Mouse (Mus musculus) brown adipose tissue, adult 24 weeks (tissue): Measurements from ENCODE around the gene Klf7. TPM values are rescaled to one million over a fixed set of nuclear protein-coding genes. Genes with fewer than 3 reads are reported as not detected.

Experiments
- H3K27ac ChIP-seq: fragments of 200-500 bp; replicated peaks from 2 replicates; pipeline ENCODE4 v1.5.1; 2012; ENCODE audit warnings: low read depth, mild to moderate bottlenecking, low read length
- H3K4me1 ChIP-seq: fragments of 200-500 bp; 2 replicates; pipeline ENCODE4 v1.6.1; 2012; ENCODE audit warnings: low read length, mixed read lengths; ENCODE audit not compliant: control insufficient read depth, insufficient read depth, insufficient read length
- H3K4me3 ChIP-seq: fragments of 200-500 bp; 2 replicates; pipeline ENCODE4 v1.5.1; 2012; ENCODE audit warnings: low read depth, mild to moderate bottlenecking, low read length, moderate library complexity; ENCODE audit not compliant: insufficient read depth
- polyA plus RNA-seq: library from polyadenylated mRNA; stranded (reverse); fragments of >200 nt; gene quantifications from 2 replicates; pipeline ENCODE4 v1.2.4, GENCODE M21; 2012; ENCODE audit not compliant: missing spikeins, insufficient read depth, insufficient read length

Gene Klf7
- polyA plus RNA-seq, 1 experiment, result 5.8 TPM

- peaks cover 45% of the 10 kb centered on the region for H3K4me1 ChIP-seq
- peak overlapping the region; percentile 99 for H3K27ac ChIP-seq
- no peak overlapping the region; the same call in 1 of the 2 replicates for H3K4me3 ChIP-seq
These were observed 33.3 kb downstream of the Klf7 start for GRCm38 (mm10) chr1:64088604-64089320.

- H3K4me3 ChIP-seq, result peak overlapping the region; percentile 10; the same call in 1 of the 2 replicates
- peaks cover 49% of the 10 kb centered on the region for H3K4me1 ChIP-seq
These were observed 34.2 kb downstream of the Klf7 start for GRCm38 (mm10) chr1:64087657-64088603.

GRCm38 (mm10) chr1:64085875-64086274 lies 36.2 kb downstream of the Klf7 start:
- Histone ChIP-seq H3K27ac (peak overlapping the region; percentile 59), H3K4me1 (peaks cover 50% of the 10 kb centered on the region), H3K4me3 (no peak overlapping the region)

More at GRCm38 (mm10) chr1:64087657-64088603, 34.2 kb downstream of the Klf7 start:
- H3K27ac ChIP-seq, result peak overlapping the region; percentile 99

DNA sequence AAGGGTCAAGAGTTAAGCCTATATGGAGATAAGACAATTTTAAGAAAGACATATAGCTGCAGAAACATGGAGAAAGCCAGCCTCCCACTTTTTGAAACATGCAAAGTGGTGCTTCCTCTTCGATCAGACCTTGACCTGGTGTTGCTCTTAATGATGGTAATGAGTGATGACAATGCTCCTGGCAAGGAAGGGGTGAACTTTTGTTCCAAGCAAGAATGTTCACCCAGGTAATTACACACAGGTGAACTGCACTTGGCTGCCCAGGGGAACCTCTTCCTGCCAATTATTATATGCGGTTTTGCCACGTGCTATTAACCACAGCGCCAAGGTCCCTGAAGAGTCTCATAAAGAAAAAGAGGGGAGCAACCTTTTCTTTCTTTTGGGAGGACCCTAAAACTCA lies 36.7 kb downstream of the Klf7 start:
- H3K27ac ChIP-seq, result no peak overlapping the region
- no peak overlapping the region for H3K4me3 ChIP-seq
- peaks cover 45% of the 10 kb centered on the region for H3K4me1 ChIP-seq

DNA sequence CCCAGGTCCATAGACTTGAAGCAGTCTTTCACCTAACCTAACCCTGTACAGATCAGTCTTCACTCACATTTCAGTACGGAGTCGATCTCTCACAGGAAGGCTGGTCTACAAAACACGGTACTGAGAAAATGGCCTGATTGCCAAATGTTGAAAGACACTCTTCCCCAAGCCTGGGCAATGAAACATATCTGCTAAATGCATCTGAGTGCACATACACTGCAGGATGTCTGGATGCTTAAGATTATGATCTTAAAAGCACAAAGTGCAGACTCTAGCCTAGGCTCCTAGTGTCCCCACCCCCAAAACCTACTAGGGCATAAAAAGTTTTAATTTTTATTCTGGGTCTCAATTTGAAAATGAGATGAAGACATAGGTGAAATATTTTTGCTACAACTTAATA lies 37.4 kb downstream of the Klf7 start:
- no peak overlapping the region for H3K4me3 ChIP-seq
- peak overlapping the region; percentile 78 for H3K27ac ChIP-seq
- H3K4me1 ChIP-seq, result peaks cover 43% of the 10 kb centered on the region

DNA sequence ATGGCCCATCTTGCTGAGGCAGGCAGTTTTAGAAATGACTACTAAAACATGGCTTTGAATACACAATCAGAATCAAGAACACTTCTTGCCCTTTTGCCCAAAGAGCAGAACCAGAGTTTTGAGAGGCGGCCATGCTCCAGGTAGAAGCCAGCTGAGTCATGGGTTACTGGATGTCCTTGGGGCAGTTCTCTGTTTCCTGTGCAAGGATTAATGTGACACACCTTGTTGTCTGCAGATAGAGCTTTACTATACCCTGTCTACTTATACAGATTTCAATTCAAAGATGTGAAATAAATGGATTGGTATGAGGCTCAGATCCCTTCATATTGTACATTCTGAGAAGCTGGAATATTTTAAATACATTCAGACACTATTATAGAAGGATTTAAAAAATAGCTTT lies 40.3 kb downstream of the Klf7 start:
- no peak overlapping the region for H3K27ac ChIP-seq
- H3K4me3 ChIP-seq, result no peak overlapping the region

DNA sequence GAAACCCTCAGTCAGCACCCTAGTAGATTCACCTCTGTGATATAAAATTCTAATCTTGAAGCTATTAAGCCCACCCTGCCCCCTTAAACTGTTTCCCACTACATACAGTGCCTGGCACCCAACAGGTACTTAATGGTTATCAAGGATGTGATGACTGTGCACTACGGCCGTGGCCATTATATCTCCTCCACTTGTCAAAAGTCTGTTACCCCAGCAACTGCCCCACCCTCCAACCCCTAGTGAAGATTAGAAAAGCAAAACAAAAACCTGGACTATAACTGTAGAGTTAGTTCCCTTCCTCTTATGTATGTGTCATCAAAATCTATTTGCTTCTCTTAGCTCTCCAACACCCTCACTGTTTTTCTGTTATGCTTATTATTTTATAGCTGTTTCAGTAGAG lies 40.9 kb downstream of the Klf7 start:
- no peak overlapping the region for H3K27ac ChIP-seq
- H3K4me1 ChIP-seq, result peaks cover 39% of the 10 kb centered on the region
- no peak overlapping the region for H3K4me3 ChIP-seq

More for the DNA sequence above, 40.3 kb downstream of the Klf7 start:
- peaks cover 41% of the 10 kb centered on the region for H3K4me1 ChIP-seq

DNA sequence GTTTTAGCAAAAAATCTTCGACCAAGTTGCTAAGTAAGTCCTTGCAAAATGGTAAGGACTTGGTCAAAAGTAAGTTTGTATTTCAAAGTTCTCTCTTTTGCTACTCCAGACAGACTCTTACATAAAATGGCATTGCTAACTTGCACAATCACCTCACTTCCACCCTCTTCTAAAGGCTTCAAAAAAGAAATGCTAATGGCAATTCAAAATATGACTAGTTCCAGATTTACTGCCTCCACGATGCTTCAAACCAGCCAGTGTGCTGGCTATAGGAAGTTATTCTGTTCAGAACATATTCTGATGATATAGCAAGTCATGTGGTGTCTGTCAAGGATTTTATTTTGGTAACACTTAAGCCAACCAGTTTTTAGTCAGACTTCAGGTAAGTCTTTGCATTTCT lies 41.8 kb downstream of the Klf7 start:
- Histone ChIP-seq H3K27ac (no peak overlapping the region), H3K4me3 (no peak overlapping the region)

GRCm38 (mm10) chr1:64078747-64079211 lies 43.3 kb downstream of the Klf7 start:
- Histone ChIP-seq H3K4me3 (peak overlapping the region; percentile 53), H3K27ac (peak overlapping the region; percentile 97)

More for the DNA sequence above, 41.8 kb downstream of the Klf7 start:
- peaks cover 33% of the 10 kb centered on the region for H3K4me1 ChIP-seq

GRCm38 (mm10) chr1:64078011-64078746 lies 43.9 kb downstream of the Klf7 start:
- Histone ChIP-seq H3K4me1 (peaks cover 25% of the 10 kb centered on the region), H3K4me3 (peak overlapping the region; percentile 53), H3K27ac (peak overlapping the region; percentile 97)

More at GRCm38 (mm10) chr1:64078747-64079211, 43.3 kb downstream of the Klf7 start:
- H3K4me1 ChIP-seq, result peaks cover 28% of the 10 kb centered on the region

GRCm38 (mm10) chr1:64074051-64074450 lies 48.0 kb downstream of the Klf7 start:
- H3K4me1 ChIP-seq, result peaks cover 23% of the 10 kb centered on the region
- no peak overlapping the region for H3K4me3 ChIP-seq
- H3K27ac ChIP-seq, result no peak overlapping the region

- Histone ChIP-seq H3K4me1 (peaks cover 13% of the 10 kb centered on the region), H3K27ac (no peak overlapping the region), H3K4me3 (no peak overlapping the region)
These were observed 51.1 kb downstream of the Klf7 start for GRCm38 (mm10) chr1:64070947-64071346.

DNA sequence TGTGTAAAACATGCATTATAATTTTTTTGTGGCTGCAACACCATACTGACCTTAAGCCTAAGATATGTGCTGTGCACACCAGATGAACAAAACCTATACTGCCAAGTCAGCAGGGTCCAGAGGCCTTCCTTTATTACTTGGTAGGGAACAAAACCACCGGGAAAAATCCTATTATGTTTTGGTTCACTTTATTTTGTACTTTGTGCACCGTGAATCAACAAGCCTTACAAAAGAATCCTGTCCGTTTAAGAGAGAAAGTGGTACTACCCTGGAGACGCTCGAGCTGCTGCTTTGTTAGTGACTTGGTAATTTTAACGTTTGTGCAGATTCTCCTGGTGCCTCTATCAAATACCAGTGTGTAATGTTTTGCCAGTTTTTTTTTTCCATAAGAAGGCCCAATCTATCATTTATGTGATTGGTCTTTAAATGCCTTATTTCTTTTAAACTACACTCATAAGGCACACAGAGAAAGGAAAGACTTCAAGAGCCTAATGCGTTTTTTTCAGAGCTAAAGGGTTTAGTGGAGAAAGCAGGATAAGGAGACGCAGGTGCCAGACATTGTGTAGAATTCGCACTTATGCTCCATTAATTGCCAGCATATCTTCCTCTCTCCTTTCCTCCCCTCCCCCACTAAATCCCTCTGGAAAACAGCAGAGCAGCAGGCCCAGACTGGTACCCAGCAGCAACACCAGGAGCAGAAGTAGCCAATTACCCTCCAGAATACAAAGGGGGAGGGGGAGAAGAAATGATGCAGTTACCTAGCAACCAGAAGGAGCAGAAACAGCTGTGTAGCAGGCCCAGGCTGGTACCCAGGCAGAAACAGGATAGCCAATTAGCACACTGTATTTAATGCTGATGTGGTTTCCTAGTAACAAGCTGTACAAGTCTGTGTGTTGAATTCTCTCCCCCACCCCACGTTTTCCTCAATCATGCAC lies 55.5 kb downstream of the Klf7 start:
- H3K27ac ChIP-seq, result no peak overlapping the region
- H3K4me1 ChIP-seq, result peaks cover 12% of the 10 kb centered on the region
- no peak overlapping the region for H3K4me3 ChIP-seq

- no peak overlapping the region for H3K27ac ChIP-seq
- H3K4me3 ChIP-seq, result no peak overlapping the region
- H3K4me1 ChIP-seq, result peaks cover 15% of the 10 kb centered on the region
These were observed 60.6 kb downstream of the Klf7 start for GRCm38 (mm10) chr1:64061488-64061887.
